Comparison of ENCODE assay signal across 8 mouse cellular contexts in genomic region chr19:25132322-25132721, GRCm38 (mm10).
DNase-seq lines count a peak whose midpoint lies in the region; ATAC-seq lines count a peak whose summit lies in the region.

No protein-coding gene starts in this region.

- DNase-seq in embryo, embryonic 10.5 days (ENCODE audit: low spot score): peak; percentile 78
- no peak for DNase-seq in embryo, embryonic 9.5 days (ENCODE audit: extremely low spot score)
- peak; percentile 16 to 41 for DNase-seq in left cerebral cortex, adult 18-20 months (ENCODE audit: low spot score in 2 of 2)
- no peak for DNase-seq in left cerebral cortex, adult 8-10 months (ENCODE audit: low spot score in 2 of 2)
- peak; percentile 41 for DNase-seq in R1 (ENCODE audit: low read depth, low spot score)
- peak; percentile 57 for DNase-seq in lung, postnatal 10 days
- DNase-seq in yolk sac, embryonic 10.5 days (ENCODE audit: low spot score): no peak

- no peak for ATAC-seq in erythroblast, adult 5-6 weeks (replicated peaks; ENCODE audit: low FRiP score, poor library complexity, severe bottlenecking)

Comparison
In these comparisons a context has a peak if more than half of its experiments do, and no peak if none do; other contexts are left out.
1. DNase-seq: peak in embryo, embryonic 10.5 days (single experiment), left cerebral cortex, adult 18-20 months (2 of 2), R1 (single experiment) and lung, postnatal 10 days (single experiment); none in embryo, embryonic 9.5 days (single experiment), left cerebral cortex, adult 8-10 months (0 of 2) and yolk sac, embryonic 10.5 days (single experiment).